Mouse (Mus musculus) cerebellum, postnatal 10 days (tissue): ENCODE measurements around the gene Olfr453.

Source experiments
- DNase-seq, 2 experiments: peaks; one replicate each; pipeline ENCODE4 v3.0.0; 2021; ENCODE audit warnings: mixed read lengths in 2 of 2

Gene Olfr453

GRCm38 (mm10) chr6:42739071-42739470 lies at the start of gene Olfr453:
Olfr453 (plus strand) TSS chr6:42739371.
- no peak for DNase-seq

GRCm38 (mm10) chr6:42689761-42690160 lies 49.4 kb upstream of the Olfr453 start:
- no peak for DNase-seq

- DNase-seq: peak; percentile 96 to 97
Observed at GRCm38 (mm10) chr6:42692154-42692516, 47.0 kb upstream of the Olfr453 start.

GRCm38 (mm10) chr6:42692517-42693190 lies 46.5 kb upstream of the Olfr453 start:
- DNase-seq: peak; percentile 92 to 95

GRCm38 (mm10) chr6:42709291-42710211 lies 29.6 kb upstream of the Olfr453 start, which contains the start of gene Tcaf1:
Tcaf1 (minus strand) TSS chr6:42710088.
- peak; percentile 93 to 95 for DNase-seq

- no peak for DNase-seq
Observed at GRCm38 (mm10) chr6:42714668-42715067, 24.5 kb upstream of the Olfr453 start.

- no peak for DNase-seq
Observed at GRCm38 (mm10) chr6:42717973-42718372, 21.2 kb upstream of the Olfr453 start.

- no peak for DNase-seq
Observed at GRCm38 (mm10) chr6:42742303-42742702, 3.1 kb downstream of the Olfr453 start.

- DNase-seq: no peak
Observed at GRCm38 (mm10) chr6:42747846-42748245, 8.7 kb downstream of the Olfr453 start.

- no peak for DNase-seq
Observed at GRCm38 (mm10) chr6:42756104-42756503, 16.9 kb downstream of the Olfr453 start, which contains the start of gene Olfr38. Olfr38 (plus strand) TSS chr6:42756404.

GRCm38 (mm10) chr6:42777066-42777465 lies 37.9 kb downstream of the Olfr453 start:
- no peak for DNase-seq

GRCm38 (mm10) chr6:42784793-42785192 lies 45.6 kb downstream of the Olfr453 start, which contains the start of gene Olfr452:
Olfr452 (plus strand) TSS chr6:42785093.
- DNase-seq: no peak

GRCm38 (mm10) chr6:42790247-42790948 lies 51.2 kb downstream of the Olfr453 start:
- peak; percentile 2 to 3 for DNase-seq

- DNase-seq: no peak
Observed at GRCm38 (mm10) chr6:42790949-42791556, 51.9 kb downstream of the Olfr453 start.

GRCm38 (mm10) chr6:42794982-42795381 lies 55.8 kb downstream of the Olfr453 start:
- no peak for DNase-seq
